In genomic region chr3:153568815-153569214, GRCm38 (mm10) we compare ENCODE assay signal across 21 mouse cellular contexts.
"Had no signal": no experiment of that assay in that cellular context is flagged by ENCODE, and none has a peak within 500 bp of the region (broad histone marks: within the 10 kb centered on the region; RNA-seq: fewer than 3 reads in every experiment).

No protein-coding gene starts in this region.

- ATAC-seq: intestine, embryonic 15.5 days; midbrain, embryonic 15.5 days had no signal

- DNase-seq: kidney, adult 11 months; kidney, adult 8-10 months; kidney, postnatal 14 days; kidney, postnatal 4 days; layer of hippocampus, adult 9-11 months; layer of hippocampus, postnatal 36 days; lung, adult 18-20 months; lung, postnatal 10 days; lung, postnatal 36 days; right cerebral cortex, adult 18-20 months; right cerebral cortex, postnatal 14 days; right cerebral cortex, postnatal 4 days; thymus, postnatal 36 days had no signal

- H3K4me3 ChIP-seq: intestine, embryonic 15.5 days; lung, embryonic 15.5 days; midbrain, embryonic 12.5 days; midbrain, embryonic 15.5 days; neural tube, embryonic 12.5 days; neural tube, embryonic 15.5 days had no signal

- H3K27ac ChIP-seq: intestine, embryonic 15.5 days; liver, embryonic 14.5 days; lung, embryonic 15.5 days; midbrain, embryonic 12.5 days; midbrain, embryonic 15.5 days; neural tube, embryonic 12.5 days; neural tube, embryonic 15.5 days; stomach, postnatal 0 days had no signal
